Mouse (Mus musculus) lung, postnatal 0 days (tissue): ENCODE data around the gene Igdcc4. TPM values are rescaled to one million over a fixed set of nuclear protein-coding genes. Genes with fewer than 3 reads are reported as not detected.

ENCODE experiments used
- ATAC-seq: fragments of 200-750 bp; cut with Nextera tagmentation; 2 replicates; pipeline ENCODE4 v1.8.0; 2017; ENCODE audit warnings: moderate library complexity
- DNase-seq: peaks from one replicate; pipeline ENCODE4 v3.0.0-alpha.2; 2016; ENCODE audit warnings: low spot score
- H3K27ac ChIP-seq: fragments of 300-500 bp; sonication (generic); 2 replicates; pipeline ENCODE4 v1.5.1; 2014; ENCODE audit warnings: antibody characterized with exemption, mild to moderate bottlenecking, low read length, mixed read lengths
- H3K27me3 ChIP-seq: fragments of 300-500 bp; sonication (generic); replicated peaks from 2 replicates; pipeline ENCODE4 v1.6.1; 2014; ENCODE audit warnings: low read length, mixed read lengths; ENCODE audit not compliant: insufficient read depth
- H3K36me3 ChIP-seq: fragments of 300-500 bp; sonication (generic); 2 replicates; pipeline ENCODE4 v1.6.1; 2014; ENCODE audit warnings: low read length, mixed read lengths; ENCODE audit not compliant: insufficient read depth
- H3K4me1 ChIP-seq: fragments of 300-500 bp; sonication (generic); 2 replicates; pipeline ENCODE4 v1.6.1; 2014; ENCODE audit warnings: antibody characterized with exemption, low read depth, low read length, mixed read lengths; ENCODE audit not compliant: insufficient read depth
- H3K4me2 ChIP-seq: fragments of 300-500 bp; sonication (generic); replicated peaks from 2 replicates; pipeline ENCODE4 v1.6.1; 2014; ENCODE audit warnings: low read depth, mild to moderate bottlenecking, low read length, moderate library complexity, mixed read lengths
- H3K4me3 ChIP-seq: fragments of 300-500 bp; sonication (generic); 2 replicates; pipeline ENCODE4 v1.5.1; 2014; ENCODE audit warnings: low read depth, low read length
- H3K9ac ChIP-seq: fragments of 300-500 bp; sonication (generic); replicated peaks from 2 replicates; pipeline ENCODE4 v1.6.1; 2014; ENCODE audit warnings: low read depth, mild to moderate bottlenecking
- H3K9me3 ChIP-seq: fragments of 300-500 bp; sonication (generic); 2 replicates; pipeline ENCODE4 v1.6.1; 2016; ENCODE audit warnings: low read length, mixed read lengths
- CTCF ChIP-seq: IDR thresholded peaks from 2 replicates; pipeline ENCODE4 v1.5.1; 2016; ENCODE audit warnings: antibody characterized with exemption, mild to moderate bottlenecking
- EP300 ChIP-seq: IDR thresholded peaks from 2 replicates; pipeline ENCODE4 v1.6.1; 2016; ENCODE audit warnings: antibody characterized with exemption, mild to moderate bottlenecking, control low read depth
- WGBS: fragments of 180-500 bp; shearing (Covaris S2); extraction: QIAGEN DNeasy Blood & Tissue Kit; methylation state at CpG from one replicate; pipeline ENCODE4 v1.1.7; 2014; 5-methylcytosine and 5-hydroxymethylcytosine counted together
- polyA plus RNA-seq: library from polyadenylated mRNA; unstranded; fragments of >200 nt; fragmentation: Nextera tagmentation; extraction: Ambion mirVana; gene quantifications from 2 replicates; pipeline ENCODE4 v1.2.1, GENCODE M21; 2015

The Igdcc4 gene
- polyA plus RNA-seq, 1 experiment from 2014 or later = 1.7 TPM

GRCm38 (mm10) chr9:65168534-65168933 is 67.2 kb downstream of the Igdcc4 start:
- Histone ChIP-seq H3K36me3 (no peaks in the 10 kb centered on the region), H3K9me3 (no peaks in the 10 kb centered on the region), H3K4me2 (no peak overlapping the region), H3K27me3 (peaks cover 2% of the 10 kb centered on the region; the same call in 1 of the 2 replicates), H3K9ac (no peak overlapping the region), H3K27ac (no peak overlapping the region), H3K4me3 (no peak overlapping the region), H3K4me1 (no peaks in the 10 kb centered on the region)
- ATAC-seq (no peak), DNase-seq (no peak)
- 51% methylated on average over 4 of the region's 6 CpGs for WGBS
- TF ChIP-seq CTCF (no peak), EP300 (no peak)

GRCm38 (mm10) chr9:65168952-65169351 is 67.7 kb downstream of the Igdcc4 start:
- Histone ChIP-seq H3K4me3 (no peak overlapping the region), H3K4me2 (no peak overlapping the region), H3K9me3 (no peaks in the 10 kb centered on the region), H3K9ac (no peak overlapping the region), H3K27me3 (no peaks in the 10 kb centered on the region; the same call in 1 of the 2 replicates), H3K27ac (no peak overlapping the region), H3K4me1 (no peaks in the 10 kb centered on the region), H3K36me3 (no peaks in the 10 kb centered on the region)
- TF ChIP-seq CTCF (no peak), EP300 (no peak)
- ATAC-seq (no peak), DNase-seq (no peak)
- 53% methylated on average over 4 of the region's 4 CpGs for WGBS

GRCm38 (mm10) chr9:65172654-65173053 is 71.4 kb downstream of the Igdcc4 start:
- Histone ChIP-seq H3K4me3 (no peak overlapping the region), H3K4me2 (no peak overlapping the region), H3K9me3 (no peaks in the 10 kb centered on the region), H3K4me1 (no peaks in the 10 kb centered on the region), H3K9ac (no peak overlapping the region), H3K36me3 (no peaks in the 10 kb centered on the region), H3K27ac (no peak overlapping the region), H3K27me3 (no peaks in the 10 kb centered on the region)
- DNase-seq = no peak
- no peak for ATAC-seq
- WGBS = 52% methylated on average over 9 of the region's 9 CpGs
- TF ChIP-seq CTCF (no peak), EP300 (no peak)

GRCm38 (mm10) chr9:65175234-65175938 is 74.1 kb downstream of the Igdcc4 start:
- H3K9me3 ChIP-seq = no peaks in the 10 kb centered on the region
- H3K4me2 ChIP-seq = no peak overlapping the region
- ATAC-seq (no peak), DNase-seq (no peak)
- no peaks in the 10 kb centered on the region for H3K36me3 ChIP-seq
- TF ChIP-seq CTCF = no peak
- peaks cover 4% of the 10 kb centered on the region; the same call in 1 of the 2 replicates for H3K4me1 ChIP-seq
- H3K9ac ChIP-seq = no peak overlapping the region
- H3K27me3 ChIP-seq = no peaks in the 10 kb centered on the region
- WGBS = 42% methylated on average over 5 of the region's 5 CpGs
- no peak overlapping the region for H3K27ac ChIP-seq
- no peak overlapping the region for H3K4me3 ChIP-seq

GRCm38 (mm10) chr9:65175939-65176871 is 74.9 kb downstream of the Igdcc4 start:
- WGBS = 46% methylated on average over 9 of the region's 9 CpGs
- ATAC-seq (no peak), DNase-seq (no peak)
- no peak overlapping the region for H3K9ac ChIP-seq
- no peaks in the 10 kb centered on the region for H3K9me3 ChIP-seq
- H3K27me3 ChIP-seq = no peaks in the 10 kb centered on the region
- peaks cover 5% of the 10 kb centered on the region; the same call in 1 of the 2 replicates for H3K4me1 ChIP-seq
- H3K36me3 ChIP-seq = no peaks in the 10 kb centered on the region
- H3K4me3 ChIP-seq = no peak overlapping the region
- H3K4me2 ChIP-seq = no peak overlapping the region
- TF ChIP-seq EP300 (no peak), CTCF (0 out of 2 replicates have a peak, but pooled peaks have one; percentile 11)
- H3K27ac ChIP-seq = no peak overlapping the region

GRCm38 (mm10) chr9:65177497-65177896 is 76.2 kb downstream of the Igdcc4 start:
- Histone ChIP-seq H3K27ac (no peak overlapping the region), H3K4me3 (no peak overlapping the region), H3K9me3 (no peaks in the 10 kb centered on the region), H3K27me3 (no peaks in the 10 kb centered on the region), H3K9ac (no peak overlapping the region), H3K4me2 (no peak overlapping the region), H3K36me3 (no peaks in the 10 kb centered on the region), H3K4me1 (peaks cover 5% of the 10 kb centered on the region; the same call in 1 of the 2 replicates)
- no peak for ATAC-seq
- TF ChIP-seq EP300 = no peak
- TF ChIP-seq CTCF = no peak
- 73% methylated on average over 3 of the region's 3 CpGs for WGBS
- DNase-seq = no peak
